Mouse (Mus musculus) limb, embryonic 14.5 days (tissue): Measurements from ENCODE around the gene Slc25a12. TPM values are rescaled to one million over a fixed set of nuclear protein-coding genes. Genes with fewer than 3 reads are reported as not detected.

Experiments used
- ATAC-seq: fragments of 200-750 bp; cut with Nextera tagmentation; 2 replicates; pipeline ENCODE4 v1.8.0; 2017; ENCODE audit warnings: low read depth, moderate number of reproducible peaks, moderate TSS enrichment; ENCODE audit not compliant: low FRiP score
- DNase-seq: peaks from one replicate; pipeline ENCODE4 v3.0.0-alpha.2; 2015; ENCODE audit warnings: low spot score
- H3K27ac ChIP-seq: fragments of 300-500 bp; sonication (generic); replicated peaks from 2 replicates; pipeline ENCODE4 v1.5.1; 2014; ENCODE audit warnings: low read depth, mild to moderate bottlenecking, low read length, moderate library complexity, mixed read lengths
- H3K27me3 ChIP-seq: fragments of 300-500 bp; sonication (generic); 2 replicates; pipeline ENCODE4 v1.6.1; 2014; ENCODE audit warnings: low read length, mixed read lengths; ENCODE audit not compliant: control insufficient read depth, insufficient read depth
- H3K36me3 ChIP-seq: fragments of 300-500 bp; sonication (generic); 2 replicates; pipeline ENCODE4 v1.6.1; 2014; ENCODE audit warnings: mild to moderate bottlenecking, low read length, moderate library complexity, mixed read lengths; ENCODE audit not compliant: control insufficient read depth, insufficient read depth
- H3K4me1 ChIP-seq: fragments of 300-500 bp; sonication (generic); 2 replicates; pipeline ENCODE4 v1.6.1; 2014; ENCODE audit warnings: antibody characterized with exemption, low read length, mixed read lengths; ENCODE audit not compliant: control insufficient read depth, insufficient read depth
- H3K4me2 ChIP-seq: fragments of 300-500 bp; sonication (generic); replicated peaks from 2 replicates; pipeline ENCODE4 v1.6.1; 2014; ENCODE audit warnings: low read depth, mild to moderate bottlenecking, low read length, moderate library complexity; ENCODE audit not compliant: severe bottlenecking
- H3K4me3 ChIP-seq: fragments of 300-500 bp; sonication (generic); replicated peaks from 2 replicates; pipeline ENCODE4 v1.5.1; 2014; ENCODE audit warnings: low read length
- H3K9ac ChIP-seq: fragments of 300-500 bp; sonication (generic); 2 replicates; pipeline ENCODE4 v1.6.1; 2014; ENCODE audit warnings: mild to moderate bottlenecking, low read depth, low read length, moderate library complexity; ENCODE audit not compliant: severe bottlenecking
- H3K9me3 ChIP-seq: fragments of 300-500 bp; sonication (generic); 2 replicates; pipeline ENCODE4 v1.6.1; 2016; ENCODE audit warnings: low read length; ENCODE audit not compliant: control insufficient read depth
- POLR2A ChIP-seq: fragments of 200-500 bp; IDR thresholded peaks from 2 replicates; pipeline ENCODE4 v1.8.0; 2012; ENCODE audit warnings: inconsistent platforms, mild to moderate bottlenecking, moderate library complexity, borderline replicate concordance; ENCODE audit not compliant: insufficient read depth, insufficient read length; ENCODE audit errors: extremely low read depth
- WGBS: fragments of 180-500 bp; shearing (Covaris S2); extraction: QIAGEN DNeasy Blood & Tissue Kit; methylation state at CpG from one replicate; pipeline ENCODE4 v1.1.7; 2014; 5-methylcytosine and 5-hydroxymethylcytosine counted together
- polyA plus RNA-seq, 2 experiments: library from polyadenylated mRNA; depleted of rRNA in 1 of 2; stranded (reverse) in 1 of 2; unstranded in 1 of 2; fragments of >200 nt; fragmentation: Nextera tagmentation in 1 of 2; extraction: Ambion mirVana in 1 of 2; gene quantifications; 2 replicates each; pipeline versions ENCODE4 v1.2.1 to v1.2.3; 2012 to 2014

The Slc25a12 gene
- polyA plus RNA-seq, 2 experiments: 30.9 to 33.1 TPM

DNA sequence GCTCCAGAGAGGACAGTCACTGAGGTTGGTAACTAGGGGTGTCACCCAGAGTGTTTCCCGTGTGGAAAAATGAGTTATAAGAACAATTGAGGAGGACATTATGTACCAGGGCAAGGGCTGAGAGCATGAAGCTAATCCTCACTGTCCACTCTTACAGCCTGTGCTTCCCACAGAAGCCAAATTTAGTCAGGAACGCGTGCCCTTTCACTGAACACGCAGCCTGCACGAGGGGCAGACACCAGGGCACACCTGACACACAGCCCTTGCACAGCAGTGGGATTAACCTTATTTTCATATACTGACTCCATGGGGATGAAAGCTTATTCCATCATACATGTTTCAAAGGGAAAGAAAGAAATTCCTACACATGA lies 13.5 kb downstream of the Slc25a12 start:
- H3K9me3 ChIP-seq: no peaks in the 10 kb centered on the region
- no peaks in the 10 kb centered on the region for H3K36me3 ChIP-seq
- no peak overlapping the region for H3K27ac ChIP-seq
- no peaks in the 10 kb centered on the region for H3K27me3 ChIP-seq
- no peak for TF ChIP-seq POLR2A
- H3K4me2 ChIP-seq: no peak overlapping the region
- DNase-seq (no peak), ATAC-seq (no peak)
- H3K4me3 ChIP-seq: no peak overlapping the region
- no peak overlapping the region for H3K9ac ChIP-seq
- H3K4me1 ChIP-seq: no peaks in the 10 kb centered on the region
- WGBS: 69% methylated on average over 5 of the region's 5 CpGs

GRCm38 (mm10) chr2:71353306-71354054 lies 14.1 kb downstream of the Slc25a12 start:
- DNase-seq (no peak), ATAC-seq (no peak)
- H3K36me3 ChIP-seq: no peaks in the 10 kb centered on the region
- H3K4me2 ChIP-seq: no peak overlapping the region
- no peak for TF ChIP-seq POLR2A
- H3K27ac ChIP-seq: no peak overlapping the region
- H3K9ac ChIP-seq: no peak overlapping the region
- H3K4me3 ChIP-seq: no peak overlapping the region
- H3K27me3 ChIP-seq: no peaks in the 10 kb centered on the region
- no peaks in the 10 kb centered on the region for H3K9me3 ChIP-seq
- WGBS: 55% methylated on average over 10 of the region's 10 CpGs
- no peaks in the 10 kb centered on the region for H3K4me1 ChIP-seq

GRCm38 (mm10) chr2:71351727-71351987 lies 15.9 kb downstream of the Slc25a12 start:
- Histone ChIP-seq H3K27me3 (no peaks in the 10 kb centered on the region), H3K36me3 (no peaks in the 10 kb centered on the region), H3K4me3 (no peak overlapping the region), H3K4me2 (no peak overlapping the region), H3K4me1 (no peaks in the 10 kb centered on the region), H3K27ac (no peak overlapping the region), H3K9ac (no peak overlapping the region), H3K9me3 (no peaks in the 10 kb centered on the region)
- 75% methylated on average over 3 of the region's 3 CpGs for WGBS
- DNase-seq: no peak
- ATAC-seq: no peak
- TF ChIP-seq POLR2A: no peak

DNA sequence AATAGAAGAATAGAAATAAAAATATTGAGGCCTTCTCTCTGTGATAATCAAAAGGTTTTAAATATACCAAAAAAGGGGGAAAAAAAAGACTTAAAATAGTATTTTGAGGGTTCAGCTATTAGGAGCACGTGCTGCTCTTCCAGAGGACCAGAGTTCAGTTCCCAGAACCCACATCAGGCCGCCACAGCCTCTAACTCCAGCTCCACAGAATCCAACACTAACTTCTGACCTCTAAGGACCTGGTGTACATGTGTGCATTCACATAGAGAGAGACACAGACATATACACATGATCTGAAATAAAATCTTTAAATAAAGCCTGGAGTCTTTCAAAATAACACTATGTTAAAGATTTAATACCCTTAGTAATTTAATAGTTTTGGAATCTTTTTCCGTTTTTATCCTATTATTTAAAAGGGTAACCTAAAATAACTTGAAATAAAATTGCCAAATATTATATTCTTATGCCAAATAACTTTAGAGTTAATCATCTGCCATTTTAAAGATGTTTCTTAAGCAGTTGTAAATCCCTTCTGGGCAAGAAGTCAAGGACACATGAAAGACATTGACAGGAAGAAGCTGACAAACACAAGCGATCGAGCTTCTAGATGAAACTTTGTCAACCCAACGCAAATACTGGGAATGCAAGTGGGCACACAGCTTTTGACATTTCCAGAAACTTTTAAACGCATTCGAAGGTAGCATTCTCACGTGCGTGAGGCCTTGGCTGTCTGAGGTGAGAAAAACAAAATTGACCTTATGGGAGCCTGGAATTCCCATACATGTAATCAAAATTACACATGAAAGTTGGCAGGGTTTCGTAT lies 16.4 kb downstream of the Slc25a12 start:
- DNase-seq (no peak), ATAC-seq (no peak)
- 83% methylated on average over 11 of the region's 11 CpGs for WGBS
- Histone ChIP-seq H3K9me3 (no peaks in the 10 kb centered on the region), H3K4me2 (no peak overlapping the region), H3K4me1 (no peaks in the 10 kb centered on the region), H3K36me3 (no peaks in the 10 kb centered on the region), H3K27ac (no peak overlapping the region), H3K4me3 (no peak overlapping the region), H3K27me3 (no peaks in the 10 kb centered on the region), H3K9ac (no peak overlapping the region)
- no peak for TF ChIP-seq POLR2A

DNA sequence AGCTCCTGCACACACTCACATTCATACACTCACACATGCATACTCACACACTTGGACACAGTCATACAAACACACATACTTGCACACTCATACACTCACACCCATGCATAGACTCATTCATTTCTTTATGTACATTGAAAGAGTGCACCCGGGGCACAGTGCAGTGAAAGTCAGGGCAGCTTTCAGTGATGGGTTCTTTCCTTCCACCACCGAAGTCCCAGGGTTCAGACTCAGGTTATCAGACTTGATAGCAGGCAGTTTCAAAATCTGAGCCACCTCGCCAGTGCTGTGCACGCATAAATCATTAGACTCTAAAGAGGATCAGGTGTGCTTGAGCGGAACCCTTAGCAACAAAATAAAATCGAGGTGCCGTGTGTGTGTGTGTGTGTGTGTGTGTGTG lies 17.4 kb downstream of the Slc25a12 start:
- no peak overlapping the region for H3K4me3 ChIP-seq
- TF ChIP-seq POLR2A: no peak
- H3K9ac ChIP-seq: no peak overlapping the region
- ATAC-seq (no peak), DNase-seq (no peak)
- H3K4me2 ChIP-seq: no peak overlapping the region
- H3K4me1 ChIP-seq: no peaks in the 10 kb centered on the region
- 69% methylated on average over 6 of the region's 7 CpGs for WGBS
- H3K9me3 ChIP-seq: no peaks in the 10 kb centered on the region
- no peaks in the 10 kb centered on the region for H3K27me3 ChIP-seq
- no peak overlapping the region for H3K27ac ChIP-seq
- no peaks in the 10 kb centered on the region for H3K36me3 ChIP-seq
